Mouse (Mus musculus) adrenal gland, adult 8-10 months (tissue): ENCODE data around the gene Meiob. TPM values are rescaled to one million over a fixed set of nuclear protein-coding genes. Genes with fewer than 3 reads are reported as not detected.

Experiments used
- DNase-seq: peaks from one replicate; pipeline ENCODE4 v3.0.0; 2022
- total RNA-seq, 4 experiments: library from RNA; stranded (reverse); gene quantifications; 2 replicates each; pipeline ENCODE4 v1.2.4; 2022

Meiob gene
- 1 to 10 TPM in 2 of 4 experiments, under 1 TPM in 2; 0.52 to 2.7 (median 1.1) TPM for total RNA-seq

GRCm38 (mm10) chr17:24803952-24804951, at the start of gene Meiob:
Gene Meiob, plus strand, starts transcription at chr17:24804289.
- peak; percentile 56 for DNase-seq

- no peak for DNase-seq
These were observed 46.7 kb upstream of the Meiob start for GRCm38 (mm10) chr17:24757394-24757793.

- DNase-seq: no peak
These were observed 43.0 kb upstream of the Meiob start for GRCm38 (mm10) chr17:24761121-24761520.

- no peak for DNase-seq
These were observed 38.8 kb upstream of the Meiob start for GRCm38 (mm10) chr17:24765016-24765905.

GRCm38 (mm10) chr17:24766266-24766875, 37.7 kb upstream of the Meiob start:
- no peak for DNase-seq

- no peak for DNase-seq
These were observed 34.9 kb upstream of the Meiob start for GRCm38 (mm10) chr17:24769146-24769545.

GRCm38 (mm10) chr17:24773241-24773640, 30.8 kb upstream of the Meiob start:
- no peak for DNase-seq

GRCm38 (mm10) chr17:24775173-24775572, 28.9 kb upstream of the Meiob start:
- no peak for DNase-seq

- no peak for DNase-seq
These were observed 27.0 kb upstream of the Meiob start for GRCm38 (mm10) chr17:24777073-24777472.

- no peak for DNase-seq
These were observed 23.3 kb upstream of the Meiob start for GRCm38 (mm10) chr17:24780821-24781220.

GRCm38 (mm10) chr17:24792190-24792589, 11.9 kb upstream of the Meiob start:
- DNase-seq: no peak

- DNase-seq: peak; percentile 41
These were observed 9.3 kb upstream of the Meiob start for GRCm38 (mm10) chr17:24794791-24795190.

GRCm38 (mm10) chr17:24796969-24797368, 7.1 kb upstream of the Meiob start:
- no peak for DNase-seq

GRCm38 (mm10) chr17:24798229-24798628, 5.9 kb upstream of the Meiob start:
- DNase-seq: no peak

- no peak for DNase-seq
These were observed 4.6 kb upstream of the Meiob start for GRCm38 (mm10) chr17:24799476-24799875.

- DNase-seq: no peak
These were observed 3.6 kb upstream of the Meiob start for GRCm38 (mm10) chr17:24800524-24800923.

GRCm38 (mm10) chr17:24811211-24811610, 7.1 kb downstream of the Meiob start:
- DNase-seq: no peak

- no peak for DNase-seq
These were observed 8.1 kb downstream of the Meiob start for GRCm38 (mm10) chr17:24812215-24812614.

GRCm38 (mm10) chr17:24815256-24815655, 11.2 kb downstream of the Meiob start:
- no peak for DNase-seq

GRCm38 (mm10) chr17:24817503-24817902, 13.4 kb downstream of the Meiob start:
- no peak for DNase-seq

GRCm38 (mm10) chr17:24818172-24818571, 14.1 kb downstream of the Meiob start:
- DNase-seq: no peak

- DNase-seq: no peak
These were observed 15.4 kb downstream of the Meiob start for GRCm38 (mm10) chr17:24819469-24819868.
